Mouse (Mus musculus): ENCODE data around the gene Ddc. TPM values are rescaled to one million over a fixed set of nuclear protein-coding genes. Genes with fewer than 3 reads are reported as not detected.

The Ddc gene
- polyA plus RNA-seq, 1 experiment from 2014 or later, result 12.4 TPM

- Histone ChIP-seq H3K9me3 (ENCODE audit: low read length) (no peaks in the 10 kb centered on the region), H3K4me3 (ENCODE audit: low read depth, low read length) (no peak overlapping the region), H3K9ac (replicated peaks; ENCODE audit: low read depth) (no peak overlapping the region), H3K4me2 (replicated peaks; ENCODE audit: low read depth, low read length) (no peak overlapping the region), H3K36me3 (ENCODE audit: insufficient read depth, low read length) (peaks cover 10% of the 10 kb centered on the region; the same call in 1 of the 2 replicates), H3K4me1 (ENCODE audit: insufficient read depth, low read depth, low read length) (no peaks in the 10 kb centered on the region), H3K27me3 (replicated peaks; ENCODE audit: insufficient read depth, low read length) (no peaks in the 10 kb centered on the region), H3K27ac (ENCODE audit: low read length) (no peak overlapping the region)
- WGBS, result 64% methylated on average over 11 of the region's 11 CpGs
- ATAC-seq (peak; percentile 59), DNase-seq (ENCODE audit: low spot score) (peak; percentile 40)
- TF ChIP-seq EP300 (IDR thresholded peaks at IDR 0.05) (no peak), CTCF (IDR thresholded peaks at IDR 0.05) (no peak)
Measured at GRCm38 (mm10) chr11:11932102-11932789, 34.3 kb upstream of the Ddc start.

- no peaks in the 10 kb centered on the region for H3K4me1 ChIP-seq (ENCODE audit: insufficient read depth, low read depth, low read length)
- no peak overlapping the region for H3K9ac ChIP-seq (replicated peaks; ENCODE audit: low read depth)
- no peaks in the 10 kb centered on the region for H3K9me3 ChIP-seq (ENCODE audit: low read length)
- no peak for DNase-seq (ENCODE audit: low spot score)
- TF ChIP-seq CTCF (IDR thresholded peaks at IDR 0.05), result no peak
- no peak for TF ChIP-seq EP300 (IDR thresholded peaks at IDR 0.05)
- H3K27ac ChIP-seq (ENCODE audit: low read length), result no peak overlapping the region
- H3K27me3 ChIP-seq (replicated peaks; ENCODE audit: insufficient read depth, low read length), result no peaks in the 10 kb centered on the region
- peaks cover 8% of the 10 kb centered on the region; the same call in 1 of the 2 replicates for H3K36me3 ChIP-seq (ENCODE audit: insufficient read depth, low read length)
- no peak for ATAC-seq
- WGBS, result 63% methylated on average over 5 of the region's 5 CpGs
- H3K4me2 ChIP-seq (replicated peaks; ENCODE audit: low read depth, low read length), result no peak overlapping the region
- H3K4me3 ChIP-seq (ENCODE audit: low read depth, low read length), result no peak overlapping the region
Measured at GRCm38 (mm10) chr11:11931688-11932087, 33.7 kb upstream of the Ddc start.

- no peaks in the 10 kb centered on the region for H3K4me1 ChIP-seq (ENCODE audit: insufficient read depth, low read depth, low read length)
- no peak for ATAC-seq
- TF ChIP-seq EP300 (IDR thresholded peaks at IDR 0.05) (no peak), CTCF (IDR thresholded peaks at IDR 0.05) (no peak)
- DNase-seq (ENCODE audit: low spot score), result no peak
- H3K27me3 ChIP-seq (replicated peaks; ENCODE audit: insufficient read depth, low read length), result no peaks in the 10 kb centered on the region
- WGBS, result 76% methylated on average over 11 of the region's 11 CpGs
- no peaks in the 10 kb centered on the region for H3K9me3 ChIP-seq (ENCODE audit: low read length)
- H3K4me2 ChIP-seq (replicated peaks; ENCODE audit: low read depth, low read length), result no peak overlapping the region
- no peaks in the 10 kb centered on the region; the same call in 1 of the 2 replicates for H3K36me3 ChIP-seq (ENCODE audit: insufficient read depth, low read length)
- H3K4me3 ChIP-seq (ENCODE audit: low read depth, low read length), result no peak overlapping the region
- H3K9ac ChIP-seq (replicated peaks; ENCODE audit: low read depth), result no peak overlapping the region
- H3K27ac ChIP-seq (ENCODE audit: low read length), result no peak overlapping the region
Measured at GRCm38 (mm10) chr11:11930527-11930926, 32.6 kb upstream of the Ddc start.

- DNase-seq (ENCODE audit: low spot score), result no peak
- no peak for TF ChIP-seq EP300 (IDR thresholded peaks at IDR 0.05)
- no peak for TF ChIP-seq CTCF (IDR thresholded peaks at IDR 0.05)
- Histone ChIP-seq H3K36me3 (ENCODE audit: insufficient read depth, low read length) (no peaks in the 10 kb centered on the region; the same call in 1 of the 2 replicates), H3K27ac (ENCODE audit: low read length) (no peak overlapping the region), H3K9ac (replicated peaks; ENCODE audit: low read depth) (no peak overlapping the region), H3K4me2 (replicated peaks; ENCODE audit: low read depth, low read length) (no peak overlapping the region), H3K4me3 (ENCODE audit: low read depth, low read length) (no peak overlapping the region), H3K4me1 (ENCODE audit: insufficient read depth, low read depth, low read length) (no peaks in the 10 kb centered on the region), H3K9me3 (ENCODE audit: low read length) (no peaks in the 10 kb centered on the region), H3K27me3 (replicated peaks; ENCODE audit: insufficient read depth, low read length) (no peaks in the 10 kb centered on the region)
- ATAC-seq, result no peak
- 87% methylated on average over 3 of the region's 3 CpGs for WGBS
Measured at GRCm38 (mm10) chr11:11929059-11929458, 31.1 kb upstream of the Ddc start.

GRCm38 (mm10) chr11:11928586-11928985 lies 30.6 kb upstream of the Ddc start:
- H3K4me3 ChIP-seq (ENCODE audit: low read depth, low read length), result no peak overlapping the region
- no peaks in the 10 kb centered on the region; the same call in 1 of the 2 replicates for H3K36me3 ChIP-seq (ENCODE audit: insufficient read depth, low read length)
- TF ChIP-seq EP300 (IDR thresholded peaks at IDR 0.05), result no peak
- TF ChIP-seq CTCF (IDR thresholded peaks at IDR 0.05), result no peak
- no peaks in the 10 kb centered on the region for H3K9me3 ChIP-seq (ENCODE audit: low read length)
- ATAC-seq (peak; percentile 25; the same call in 1 of the 2 replicates), DNase-seq (ENCODE audit: low spot score) (no peak)
- H3K27me3 ChIP-seq (replicated peaks; ENCODE audit: insufficient read depth, low read length), result no peaks in the 10 kb centered on the region
- H3K27ac ChIP-seq (ENCODE audit: low read length), result no peak overlapping the region
- no peak overlapping the region for H3K9ac ChIP-seq (replicated peaks; ENCODE audit: low read depth)
- H3K4me1 ChIP-seq (ENCODE audit: insufficient read depth, low read depth, low read length), result no peaks in the 10 kb centered on the region
- WGBS, result 72% methylated on average over 2 of the region's 2 CpGs
- H3K4me2 ChIP-seq (replicated peaks; ENCODE audit: low read depth, low read length), result no peak overlapping the region

- TF ChIP-seq CTCF (IDR thresholded peaks at IDR 0.05) (no peak), EP300 (IDR thresholded peaks at IDR 0.05) (no peak)
- no peak for ATAC-seq
Measured at GRCm38 (mm10) chr11:11923900-11924299, 26.0 kb upstream of the Ddc start.

More at GRCm38 (mm10) chr11:11923900-11924299, 26.0 kb upstream of the Ddc start:
- H3K36me3 ChIP-seq (ENCODE audit: insufficient read depth, low read length), result no peaks in the 10 kb centered on the region
- no peak overlapping the region for H3K4me2 ChIP-seq (replicated peaks; ENCODE audit: low read depth, low read length)
- 61% methylated on average over 3 of the region's 3 CpGs for WGBS
- no peak overlapping the region for H3K27ac ChIP-seq (ENCODE audit: low read length)
- no peaks in the 10 kb centered on the region for H3K9me3 ChIP-seq (ENCODE audit: low read length)
- H3K27me3 ChIP-seq (replicated peaks; ENCODE audit: insufficient read depth, low read length), result no peaks in the 10 kb centered on the region
- H3K9ac ChIP-seq (replicated peaks; ENCODE audit: low read depth), result no peak overlapping the region
- H3K4me3 ChIP-seq (ENCODE audit: low read depth, low read length), result no peak overlapping the region
- no peak for DNase-seq (ENCODE audit: low spot score)
- H3K4me1 ChIP-seq (ENCODE audit: insufficient read depth, low read depth, low read length), result no peaks in the 10 kb centered on the region
